Mouse (Mus musculus) thymus, postnatal 14 days (tissue): ENCODE results near the gene 1700001C19Rik.

Source experiments
- DNase-seq: peaks from one replicate; pipeline ENCODE4 v3.0.0; 2021

Gene 1700001C19Rik

DNA sequence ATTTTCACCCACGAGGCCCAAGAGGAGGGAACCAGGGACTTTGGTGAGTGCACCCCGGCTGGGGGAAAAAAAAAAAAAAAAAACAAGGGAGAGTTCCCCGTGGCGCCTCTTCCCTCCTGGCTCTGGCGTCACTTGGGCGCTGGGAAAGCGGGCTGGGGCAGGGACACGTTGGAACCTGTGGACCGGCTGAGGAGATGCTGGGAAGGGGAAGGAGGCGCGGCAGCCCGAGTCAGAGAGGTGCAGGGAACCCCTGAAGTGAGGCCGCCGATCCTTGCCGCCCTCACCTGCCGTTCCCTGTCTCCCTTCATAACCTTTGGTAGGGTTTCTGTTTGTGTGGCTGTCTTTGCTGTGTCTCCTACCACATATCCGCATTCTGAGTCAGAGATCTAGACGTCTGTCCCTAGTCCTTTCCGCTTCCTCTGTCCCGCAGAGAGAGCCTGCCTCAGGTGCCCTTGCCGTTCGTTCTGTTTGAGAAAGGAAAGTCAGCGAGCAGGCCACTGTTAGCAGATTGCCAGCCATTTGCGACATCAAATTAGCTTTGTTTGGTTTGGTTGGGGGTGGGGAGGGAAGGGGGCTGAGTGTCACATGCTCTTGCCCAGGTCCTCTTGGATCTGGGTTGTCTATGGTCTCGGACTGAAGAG, at the start of gene 1700001C19Rik:
1700001C19Rik (minus strand) TSS at position 470 of the 641 bp plus-strand sequence.
- peak; percentile 18 for DNase-seq

GRCm38 (mm10) chr17:47485791-47486190, 48.6 kb upstream of the 1700001C19Rik start:
- no peak for DNase-seq

DNA sequence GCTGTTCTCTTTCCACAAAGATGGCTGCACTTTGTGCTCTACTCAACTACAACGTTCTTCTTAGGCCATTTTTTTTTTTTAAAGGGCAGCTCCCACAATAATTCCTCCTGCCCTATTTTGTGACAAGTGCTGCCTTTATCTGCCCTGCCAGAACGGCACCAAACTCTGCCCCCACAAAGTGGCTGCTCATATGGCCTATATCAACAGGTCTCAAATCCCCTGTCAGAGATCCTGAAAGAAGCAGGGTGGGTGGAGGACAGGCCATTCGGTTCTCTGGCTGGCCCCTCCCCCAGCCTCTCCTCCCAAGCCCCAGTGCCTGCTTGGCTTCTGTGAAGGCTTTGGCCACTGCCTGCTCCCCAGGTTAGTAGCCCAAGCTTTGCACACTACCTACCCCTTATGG, 47.8 kb upstream of the 1700001C19Rik start:
- DNase-seq: no peak

DNA sequence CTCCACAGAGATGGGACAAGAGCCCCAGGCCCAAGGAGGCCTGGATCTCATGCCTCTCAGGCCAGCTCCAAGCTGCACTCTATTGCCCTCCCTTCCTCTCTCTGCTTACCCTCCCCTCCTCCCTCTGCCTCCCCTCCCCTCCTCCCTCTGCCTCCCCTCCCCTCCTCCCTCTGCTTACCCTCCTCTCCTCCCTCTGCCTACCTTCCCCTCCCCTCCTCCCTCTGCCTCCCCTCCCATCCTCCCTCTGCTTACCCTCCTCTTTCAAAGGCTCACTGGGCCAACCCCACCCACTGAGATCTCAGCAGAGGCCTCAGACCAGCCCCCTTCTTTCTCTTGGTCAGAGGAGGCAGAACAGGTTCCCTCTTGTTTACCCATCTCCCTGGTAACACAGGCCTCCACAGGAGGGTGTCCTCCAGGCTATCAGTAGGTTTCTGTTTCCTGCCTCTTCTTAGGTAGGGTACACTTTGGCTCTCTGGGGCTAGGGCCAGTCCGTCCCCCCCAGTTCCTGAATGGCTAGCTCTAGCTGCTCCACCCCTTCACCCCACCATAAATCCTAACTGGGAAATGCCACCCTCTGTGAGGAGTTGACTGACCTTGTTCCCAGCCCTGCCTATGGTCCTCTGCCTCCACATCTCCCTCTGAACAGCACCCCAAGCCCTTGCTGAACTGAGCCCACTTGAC, 47.2 kb upstream of the 1700001C19Rik start:
- no peak for DNase-seq

- peak; percentile 81 for DNase-seq
These were observed 45.2 kb upstream of the 1700001C19Rik start for GRCm38 (mm10) chr17:47482401-47482800.

DNA sequence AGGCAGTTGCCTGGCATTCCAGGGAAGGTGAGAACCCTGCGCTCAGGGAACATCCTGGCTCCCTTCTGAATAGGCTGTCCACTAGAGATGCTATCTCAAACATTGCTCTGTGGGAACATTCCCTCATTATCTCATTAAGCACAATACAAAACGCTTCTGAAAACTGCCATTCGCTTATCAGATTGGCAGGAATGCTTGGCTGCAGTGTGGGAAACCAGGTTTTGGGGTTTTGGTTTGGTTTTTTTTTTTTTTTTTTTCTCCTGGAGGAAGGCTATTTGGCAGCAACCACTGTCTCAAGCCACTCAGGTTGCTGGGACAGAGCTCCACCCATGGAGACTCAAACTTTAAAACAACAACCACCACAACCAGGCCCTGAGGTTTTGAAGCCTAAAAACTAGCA, 42.7 kb upstream of the 1700001C19Rik start:
- no peak for DNase-seq

- peak; percentile 50 for DNase-seq
These were observed 38.5 kb upstream of the 1700001C19Rik start for GRCm38 (mm10) chr17:47475714-47476113.

DNA sequence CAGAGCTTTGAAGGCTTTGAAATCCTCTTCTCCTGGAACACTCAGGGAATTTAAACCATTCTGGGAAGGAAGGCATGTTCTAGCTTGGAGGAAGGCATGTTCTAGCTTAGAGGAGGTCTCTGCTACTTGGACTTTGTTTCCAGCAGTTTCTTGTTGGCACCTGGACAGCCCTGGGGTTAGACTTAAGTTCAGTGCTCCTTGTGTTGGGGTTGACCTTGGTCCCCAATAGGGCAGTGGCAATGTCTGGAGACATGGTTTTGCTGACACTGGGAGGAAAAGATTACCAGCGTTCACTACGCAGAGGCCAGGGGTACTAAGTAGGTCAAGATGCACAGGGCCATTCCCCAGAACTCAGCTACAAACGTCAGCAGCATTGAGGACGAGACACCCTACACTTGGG, 38.0 kb upstream of the 1700001C19Rik start:
- DNase-seq: no peak

- DNase-seq: no peak
These were observed 37.1 kb upstream of the 1700001C19Rik start for GRCm38 (mm10) chr17:47474250-47474649.

GRCm38 (mm10) chr17:47473434-47473974, 36.3 kb upstream of the 1700001C19Rik start:
- peak; percentile 79 for DNase-seq

DNA sequence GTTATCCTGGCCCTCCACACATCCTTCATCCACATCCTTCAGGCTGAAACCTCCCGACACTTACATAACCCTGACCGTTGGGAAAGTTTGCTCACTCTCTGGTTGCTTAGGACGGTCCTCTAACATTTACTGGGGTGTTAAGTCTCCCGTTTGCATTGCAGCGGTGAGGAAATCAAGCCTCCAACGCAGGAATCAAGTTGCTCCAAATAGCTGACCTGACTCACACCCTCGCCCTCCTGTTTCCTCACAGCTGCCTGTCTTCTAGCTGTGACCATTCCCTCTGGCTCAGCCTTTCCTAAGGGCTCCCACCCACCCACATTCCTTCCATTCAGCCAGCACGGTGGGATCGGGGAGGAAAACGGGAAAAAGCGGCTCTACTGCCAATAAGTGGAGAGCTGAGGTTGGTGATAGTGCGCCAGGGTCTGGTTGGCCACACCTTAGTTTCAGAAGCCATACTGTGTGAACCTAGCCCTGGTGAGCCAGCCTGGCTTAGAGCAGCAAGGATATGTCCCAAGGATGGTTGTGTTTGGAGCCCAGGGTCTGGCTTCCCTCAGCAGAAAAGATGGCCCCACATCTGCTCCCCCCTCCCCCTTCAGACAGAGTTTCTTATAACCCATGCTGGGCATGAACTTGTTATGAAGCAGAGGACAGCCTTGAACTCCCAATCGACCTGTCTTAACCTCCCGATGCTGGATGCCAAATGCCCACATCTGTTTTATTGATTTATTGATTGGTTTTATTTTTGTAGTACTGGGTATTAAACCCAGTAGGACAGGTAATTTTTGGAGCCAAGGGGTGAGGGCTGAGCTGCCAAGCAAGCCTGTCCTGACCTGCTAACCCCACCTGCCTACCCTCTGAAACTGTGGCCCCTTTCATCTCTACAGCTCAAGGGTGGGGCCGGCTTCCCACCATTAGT, 35.5 kb upstream of the 1700001C19Rik start:
- DNase-seq: no peak

DNA sequence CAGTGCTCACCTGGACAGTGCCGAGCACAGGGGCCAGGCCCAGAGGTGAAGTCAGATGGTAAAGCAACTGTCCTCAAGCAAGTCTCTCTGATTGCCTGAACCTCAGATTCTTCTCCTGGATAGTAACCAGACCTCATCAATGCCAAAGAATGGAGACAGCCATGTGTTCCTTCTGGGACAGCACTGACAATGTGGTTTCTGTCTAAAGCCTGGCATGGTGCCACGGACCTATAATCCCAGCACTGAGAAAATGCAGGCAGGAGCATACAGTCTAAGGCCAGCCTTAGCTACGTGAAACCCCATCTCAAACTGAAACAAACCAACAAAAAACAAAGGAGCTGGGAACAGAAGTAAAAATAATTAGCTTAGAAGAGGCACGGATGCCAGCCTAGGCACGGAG, 33.5 kb upstream of the 1700001C19Rik start:
- DNase-seq: no peak

- no peak for DNase-seq
These were observed 32.9 kb upstream of the 1700001C19Rik start for GRCm38 (mm10) chr17:47470121-47470520.

GRCm38 (mm10) chr17:47469642-47470041, 32.5 kb upstream of the 1700001C19Rik start:
- DNase-seq: no peak

GRCm38 (mm10) chr17:47468466-47468865, 31.3 kb upstream of the 1700001C19Rik start:
- DNase-seq: peak; percentile 54

DNA sequence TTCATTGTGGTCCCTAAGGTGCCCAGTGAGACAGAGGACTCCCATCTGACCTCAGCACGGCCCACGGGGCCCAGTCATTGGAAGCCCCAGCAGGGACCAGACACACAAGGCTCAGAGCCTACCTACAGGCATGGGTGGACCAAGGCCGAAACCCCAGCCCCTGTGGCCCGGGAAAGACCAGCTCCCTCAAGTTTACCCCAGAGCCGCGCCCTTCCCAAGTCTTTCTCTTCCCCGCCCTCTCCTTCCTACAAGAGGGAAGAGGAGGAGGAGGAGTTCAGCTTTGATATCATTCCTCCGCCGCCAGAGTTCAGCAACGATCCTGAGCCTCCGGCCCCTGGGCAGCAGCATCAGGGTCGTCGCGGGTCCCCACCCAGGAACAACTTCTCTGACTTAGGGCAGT, 30.9 kb upstream of the 1700001C19Rik start:
- DNase-seq: no peak

GRCm38 (mm10) chr17:47467659-47468058, 30.5 kb upstream of the 1700001C19Rik start:
- DNase-seq: no peak

- DNase-seq: no peak
These were observed 29.1 kb upstream of the 1700001C19Rik start for GRCm38 (mm10) chr17:47466284-47466683.

- DNase-seq: no peak
These were observed 27.8 kb upstream of the 1700001C19Rik start for GRCm38 (mm10) chr17:47465016-47465415.

- no peak for DNase-seq
These were observed 27.2 kb upstream of the 1700001C19Rik start for GRCm38 (mm10) chr17:47464248-47464965.

DNA sequence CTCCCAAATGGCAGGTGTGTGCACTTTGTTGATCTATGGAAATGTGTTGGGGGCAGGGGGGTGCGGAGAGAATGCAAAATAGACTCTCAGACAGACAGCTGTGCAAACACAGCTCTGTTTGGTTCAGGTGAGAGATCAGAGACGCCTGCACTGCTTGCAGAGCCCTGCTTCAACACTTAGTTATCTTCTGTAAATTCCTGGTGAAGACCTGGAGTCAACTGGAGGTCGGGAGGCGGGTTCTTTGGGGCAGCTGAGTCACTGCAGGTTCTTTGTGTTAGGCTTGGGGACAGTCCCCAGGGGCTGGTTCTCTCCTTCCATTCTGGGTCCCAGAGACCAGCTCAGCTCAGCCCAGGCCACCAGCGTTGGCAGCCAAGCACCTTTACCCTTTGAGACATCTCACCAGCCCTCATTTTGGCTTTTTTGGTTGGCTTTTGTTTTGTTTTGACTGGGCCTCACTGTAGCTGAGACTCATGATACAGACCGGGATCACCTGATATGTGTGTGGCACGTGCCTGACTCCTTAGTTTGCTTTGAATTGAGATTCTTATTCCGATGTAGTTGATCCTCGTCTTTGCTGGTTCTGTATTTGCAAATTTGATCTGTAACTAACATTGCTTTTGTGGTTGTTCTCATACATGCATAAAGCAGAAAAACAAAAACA, 25.7 kb upstream of the 1700001C19Rik start:
- DNase-seq: no peak

DNA sequence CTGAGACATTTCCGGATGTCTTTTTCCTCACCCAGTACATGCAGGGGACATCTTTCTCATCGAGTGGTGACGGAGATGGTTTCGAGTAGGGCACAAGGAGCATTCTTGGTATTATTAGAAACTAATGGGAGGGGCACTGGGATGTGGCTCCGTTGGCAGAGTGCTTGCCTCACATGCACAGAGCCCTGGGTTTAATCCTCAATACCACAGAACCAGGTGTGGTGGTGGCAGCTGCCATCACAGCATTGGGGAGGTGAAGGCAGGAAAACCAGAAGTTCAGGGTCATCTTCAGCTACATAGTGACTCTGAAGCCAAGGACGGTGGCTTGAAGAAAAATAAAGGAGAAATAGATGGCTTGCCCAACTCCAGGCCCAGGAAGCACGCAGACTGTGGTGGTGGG, 25.0 kb upstream of the 1700001C19Rik start:
- no peak for DNase-seq
